Mouse (Mus musculus) erythroblast, embryonic 14.5 days (primary cell): ENCODE measurements around the gene Ehd4.

ENCODE experiments used
- GATA1 ChIP-seq: IDR thresholded peaks from 2 replicates; pipeline ENCODE4 v1.6.1; 2012; ENCODE audit warnings: low read length, inconsistent platforms, mixed read lengths
- TAL1 ChIP-seq: IDR thresholded peaks from 3 replicates; pipeline ENCODE4 v1.6.1; 2012; ENCODE audit warnings: low read length, inconsistent platforms, mixed read lengths

DNA sequence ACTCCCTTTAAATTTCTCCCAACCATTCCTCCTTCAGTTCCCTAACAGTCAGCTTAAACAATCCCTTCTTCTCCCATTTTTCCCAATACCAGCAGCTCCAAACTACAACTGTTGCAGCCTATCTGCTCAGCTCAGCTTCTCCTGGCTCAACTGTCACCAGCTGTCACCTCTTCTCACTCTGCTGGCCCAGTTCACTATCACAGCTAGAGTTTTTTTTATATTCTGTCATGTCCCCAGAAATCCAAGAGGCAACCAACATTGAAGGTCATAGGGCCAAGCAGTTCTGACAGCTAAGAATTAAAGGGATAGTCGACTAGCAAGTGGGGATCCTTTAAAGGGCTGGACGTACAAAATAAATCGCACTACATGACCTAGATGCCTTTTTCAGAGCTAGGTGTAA lies 49.3 kb upstream of the Ehd4 start:
- TF ChIP-seq TAL1 (no peak), GATA1 (no peak)
